ENCODE assay signal across 1 mouse cellular context in the genomic region with DNA sequence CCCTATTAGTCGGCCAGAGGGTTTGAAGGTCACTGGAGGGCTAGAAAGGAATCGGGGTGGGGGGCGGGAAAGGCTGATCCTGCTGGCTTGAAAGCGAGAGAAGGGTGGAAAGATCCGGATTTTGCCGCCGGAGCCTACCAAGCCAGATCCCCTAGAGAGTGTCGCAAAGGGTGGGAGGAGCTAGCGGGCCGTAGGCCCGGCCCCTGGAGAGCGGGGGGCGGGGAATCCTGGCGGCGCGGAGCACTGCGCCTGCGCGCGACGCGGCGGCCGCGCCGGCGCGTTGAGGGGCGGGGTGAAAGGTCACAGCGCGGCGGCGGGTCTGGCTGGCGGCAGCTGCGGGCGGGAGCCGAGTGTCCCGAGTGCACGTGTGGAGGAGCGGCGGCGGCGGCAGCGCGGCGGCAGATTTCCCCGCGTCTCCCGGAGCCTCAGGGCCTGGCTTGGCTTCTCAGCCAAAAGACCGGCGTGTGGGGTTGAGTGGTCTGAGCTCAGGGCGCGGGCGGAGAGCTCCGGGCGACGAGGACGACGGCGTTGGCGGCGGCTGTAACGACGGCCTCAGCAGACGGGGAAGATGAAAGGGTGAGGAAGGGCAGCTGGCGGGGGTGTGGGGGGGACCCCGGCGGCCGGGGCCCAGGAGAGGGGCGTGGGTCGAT.
A peak's percentile ranks its signal among the peaks of the same experiment; 100 is the strongest.
TF ChIP-seq lines count a peak whose summit lies in the region.

A gene (minus strand): TSS at position 170 of the 650 bp plus-strand sequence.
A gene (plus strand): TSS at position 295 of the 650 bp plus-strand sequence.

TF ChIP-seq in MEL, 35 proteins besides CTCF, POLR2A, EP300 and RAD21 (continued from another document):
- no peak for TF ChIP-seq MAFK (IDR thresholded peaks at IDR 0.05; ENCODE audit: borderline replicate concordance, low read depth, low read length)
- 0 out of 2 replicates have a peak, but pooled peaks have one; percentile 31 for TF ChIP-seq ZMIZ1 (IDR thresholded peaks at IDR 0.05; ENCODE audit: low read depth, low read length)
- no peak for TF ChIP-seq TAL1 (IDR thresholded peaks at IDR 0.05; ENCODE audit: low read length)
- no peak for TF ChIP-seq ZKSCAN1 (IDR thresholded peaks at IDR 0.05; ENCODE audit: low read depth, low read length)
- TF ChIP-seq RCOR1 (IDR thresholded peaks at IDR 0.05; ENCODE audit: low read depth, low read length) = no peak
- TF ChIP-seq MYC (IDR thresholded peaks at IDR 0.05; ENCODE audit: low read depth, low read length) = no peak
- no peak for TF ChIP-seq ELF1 (IDR thresholded peaks at IDR 0.05; ENCODE audit: low read depth, low read length)
- TF ChIP-seq MXI1 (IDR thresholded peaks at IDR 0.05; ENCODE audit: low read depth, low read length) = peak; percentile 94; the same call in 1 of the 2 replicates
- no peak for TF ChIP-seq E2F4 (IDR thresholded peaks at IDR 0.05; ENCODE audit: borderline replicate concordance, low read depth, low read length)
- TF ChIP-seq POLR2AphosphoS2 (IDR thresholded peaks at IDR 0.05; ENCODE audit: low read length) = peak; percentile 30; the same call in 1 of the 2 replicates
- TF ChIP-seq ZC3H11A (IDR thresholded peaks at IDR 0.05; ENCODE audit: low read depth, low read length) = no peak
